Mouse (Mus musculus) small intestine, adult 2 months (tissue): ENCODE data around the gene Ank.

Experiments
- CTCF ChIP-seq: fragments of 200-500 bp; IDR thresholded peaks from 2 replicates; pipeline ENCODE4 v1.5.1; 2012; ENCODE audit warnings: low read depth, mild to moderate bottlenecking, control low read depth, inconsistent platforms, low read length, moderate library complexity, mixed read lengths; ENCODE audit not compliant: insufficient replicate concordance, insufficient read length; ENCODE audit errors: extremely low read depth
- POLR2A ChIP-seq: fragments of 200-500 bp; IDR thresholded peaks from 2 replicates; pipeline ENCODE4 v1.6.1; 2012; ENCODE audit warnings: low read depth, mild to moderate bottlenecking, control low read depth, inconsistent platforms, low read length, moderate library complexity

GRCm38 (mm10) chr15:27461336-27462245, 4.9 kb upstream of the Ank start:
- no peak for TF ChIP-seq CTCF
- TF ChIP-seq POLR2A: no peak
